Mouse (Mus musculus) urinary bladder, postnatal 36 days (tissue): Measurements from ENCODE around the gene Fblim1.

Source experiments
- DNase-seq, 2 experiments: peaks; one replicate each; pipeline ENCODE4 v3.0.0; 2022; ENCODE audit warnings: low spot score in 2 of 2, mixed read lengths in 1 of 2

Fblim1 gene

GRCm38 (mm10) chr4:141625774-141626550, 20.1 kb upstream of the Fblim1 start:
- DNase-seq, result no peak

- no peak for DNase-seq
These were observed 19.3 kb upstream of the Fblim1 start for GRCm38 (mm10) chr4:141624983-141625773.

DNA sequence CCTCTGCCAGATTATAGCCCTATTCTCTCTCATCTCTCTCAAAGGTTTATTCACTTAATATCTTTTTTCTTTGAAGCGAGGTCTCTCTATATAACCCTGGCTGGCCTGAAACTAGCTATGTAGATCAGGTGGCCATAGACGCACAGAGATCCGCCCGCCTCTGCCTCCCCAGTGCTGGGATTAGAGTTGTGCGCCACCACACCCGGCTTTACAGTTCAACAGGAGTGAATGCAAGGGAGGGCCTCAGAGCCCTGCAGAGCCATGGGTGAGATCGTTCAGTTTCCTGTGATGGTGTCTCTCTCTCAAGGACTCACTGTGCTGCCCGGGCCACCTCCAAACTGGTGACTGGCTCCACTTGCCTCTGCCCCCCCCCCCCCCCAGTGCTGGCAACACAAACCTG, 18.2 kb upstream of the Fblim1 start:
- no peak for DNase-seq

DNA sequence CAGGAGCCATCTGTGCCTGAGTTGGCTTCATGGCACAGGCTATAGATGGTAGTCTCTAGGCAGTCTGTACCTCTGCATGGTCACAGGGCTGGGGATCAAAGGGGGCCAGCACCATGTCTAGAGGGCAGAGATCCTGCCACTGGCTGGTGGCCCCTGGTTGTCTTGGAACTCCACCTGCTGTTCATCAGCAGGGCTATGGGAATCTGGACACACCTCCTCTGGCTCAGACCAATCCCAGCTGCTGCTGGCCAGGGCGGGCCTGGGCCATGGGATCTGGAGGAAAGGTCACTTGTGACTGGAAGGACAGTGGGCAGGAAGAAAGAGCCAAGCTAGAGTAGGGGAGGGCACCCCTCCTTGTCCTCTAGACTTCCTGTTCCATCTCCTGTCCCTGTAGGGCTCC, 17.8 kb upstream of the Fblim1 start, which contains the start of gene Slc25a34:
TSS of gene Slc25a34 (minus strand) at position 156 of the 400 bp plus-strand sequence.
- peak in 1 of 2 experiments; percentile 60 for DNase-seq

DNA sequence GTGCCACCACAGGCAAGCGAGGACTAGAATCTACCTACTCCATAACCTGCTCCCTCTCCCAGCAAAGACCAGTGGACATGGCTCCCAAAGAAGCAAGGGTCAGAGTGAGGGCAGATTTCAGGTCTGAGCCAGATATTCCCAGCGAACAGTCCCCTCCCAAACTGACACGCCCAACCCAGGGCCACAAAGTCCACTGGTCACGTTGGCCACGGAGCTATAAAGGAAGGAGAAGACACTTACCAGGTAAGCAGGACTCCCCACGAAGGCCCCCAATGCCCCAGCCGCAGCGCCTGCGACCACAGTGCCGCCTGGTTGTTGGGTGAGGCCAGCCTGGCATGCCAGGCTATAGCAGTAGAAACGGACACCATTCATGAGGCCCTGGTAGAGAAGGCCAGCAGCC, 17.1 kb upstream of the Fblim1 start:
- no peak for DNase-seq

DNA sequence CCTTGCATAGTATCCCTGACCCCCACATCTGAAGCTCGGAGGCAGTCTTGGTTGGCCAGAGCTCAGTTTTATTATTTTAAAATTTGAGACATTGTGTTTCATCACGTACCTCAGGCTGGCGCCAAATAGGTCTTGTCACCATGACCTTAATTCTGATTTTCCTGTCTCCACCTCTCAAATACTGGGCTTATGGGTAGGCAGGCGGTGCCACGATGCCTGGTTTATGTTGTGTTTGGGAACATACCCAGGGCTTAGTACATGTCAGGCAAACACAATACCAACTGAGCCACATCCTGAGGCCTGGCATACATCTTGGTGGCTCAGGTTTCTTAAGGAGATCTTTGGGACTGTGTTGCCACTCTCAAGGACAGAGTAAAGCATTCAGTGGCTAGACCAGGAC, 16.7 kb upstream of the Fblim1 start:
- DNase-seq, result no peak

- DNase-seq, result no peak
These were observed 16.2 kb upstream of the Fblim1 start for GRCm38 (mm10) chr4:141622091-141622490.

- DNase-seq, result no peak
These were observed 15.4 kb upstream of the Fblim1 start for GRCm38 (mm10) chr4:141621297-141621696.

DNA sequence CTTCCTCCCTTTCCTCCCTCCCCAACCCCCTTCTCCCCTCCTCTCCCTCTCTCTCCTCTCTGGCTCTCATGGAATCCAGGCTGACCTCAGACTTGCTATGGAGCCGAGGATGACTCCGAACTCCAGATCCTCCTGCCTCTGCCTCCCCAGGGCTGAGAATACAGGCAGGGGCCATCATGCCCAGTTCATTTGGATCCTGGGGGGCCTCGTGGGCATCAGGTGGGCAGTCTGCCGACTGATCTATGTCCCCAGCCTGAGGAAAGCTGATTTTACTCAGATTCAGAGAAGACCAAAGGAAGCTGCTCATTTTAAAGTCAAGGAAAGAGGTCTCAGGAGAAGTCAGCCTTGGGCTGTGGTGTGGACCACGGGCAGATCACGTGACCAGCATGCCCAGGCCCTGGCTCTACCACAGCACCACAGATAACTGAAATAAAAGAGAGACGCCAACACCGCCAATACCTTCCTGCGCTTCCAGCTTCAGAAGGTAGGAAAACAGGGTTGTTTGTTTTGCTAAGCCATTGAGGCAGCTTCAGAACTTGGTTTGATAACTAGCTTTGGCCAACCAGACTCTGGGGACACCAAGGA, 13.5 kb upstream of the Fblim1 start:
- DNase-seq, result no peak

DNA sequence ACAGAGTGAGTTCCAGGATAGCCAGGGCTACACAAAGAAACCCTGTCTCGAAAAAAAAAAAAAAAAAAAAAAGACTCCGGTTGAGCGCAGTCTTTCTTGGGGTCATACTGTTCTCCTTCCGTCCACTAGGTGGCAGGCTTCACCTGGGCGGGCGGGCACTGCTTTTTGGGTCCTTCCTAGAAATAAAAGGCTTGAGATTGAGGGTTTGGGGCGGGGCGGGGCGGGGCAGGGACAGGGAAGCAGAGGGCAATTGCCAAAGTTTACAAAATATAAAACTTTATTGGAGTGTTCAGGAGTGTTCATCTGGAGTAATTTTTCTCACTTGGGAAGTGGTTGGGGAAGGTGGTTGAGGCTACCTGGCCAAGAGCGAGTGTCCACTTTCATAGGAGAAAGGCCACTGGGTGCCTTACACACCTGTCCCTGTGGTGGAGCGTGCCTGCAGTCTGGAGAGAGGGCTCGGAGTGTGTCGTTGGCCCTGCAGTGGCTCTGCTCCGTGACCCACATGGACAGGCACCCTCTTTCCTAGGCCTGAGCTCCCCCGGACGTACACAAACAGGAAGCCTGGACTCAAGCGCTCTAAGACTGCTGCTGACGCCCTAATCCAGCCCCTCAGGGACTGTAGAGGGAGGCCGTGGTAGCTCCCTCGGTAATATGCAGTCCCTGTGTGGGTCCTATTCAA, 12.8 kb upstream of the Fblim1 start, which contains the start of gene Tmem82:
TSS of gene Tmem82 (minus strand) at position 69 of the 679 bp plus-strand sequence.
- DNase-seq, result peak in 1 of 2 experiments; percentile 62

DNA sequence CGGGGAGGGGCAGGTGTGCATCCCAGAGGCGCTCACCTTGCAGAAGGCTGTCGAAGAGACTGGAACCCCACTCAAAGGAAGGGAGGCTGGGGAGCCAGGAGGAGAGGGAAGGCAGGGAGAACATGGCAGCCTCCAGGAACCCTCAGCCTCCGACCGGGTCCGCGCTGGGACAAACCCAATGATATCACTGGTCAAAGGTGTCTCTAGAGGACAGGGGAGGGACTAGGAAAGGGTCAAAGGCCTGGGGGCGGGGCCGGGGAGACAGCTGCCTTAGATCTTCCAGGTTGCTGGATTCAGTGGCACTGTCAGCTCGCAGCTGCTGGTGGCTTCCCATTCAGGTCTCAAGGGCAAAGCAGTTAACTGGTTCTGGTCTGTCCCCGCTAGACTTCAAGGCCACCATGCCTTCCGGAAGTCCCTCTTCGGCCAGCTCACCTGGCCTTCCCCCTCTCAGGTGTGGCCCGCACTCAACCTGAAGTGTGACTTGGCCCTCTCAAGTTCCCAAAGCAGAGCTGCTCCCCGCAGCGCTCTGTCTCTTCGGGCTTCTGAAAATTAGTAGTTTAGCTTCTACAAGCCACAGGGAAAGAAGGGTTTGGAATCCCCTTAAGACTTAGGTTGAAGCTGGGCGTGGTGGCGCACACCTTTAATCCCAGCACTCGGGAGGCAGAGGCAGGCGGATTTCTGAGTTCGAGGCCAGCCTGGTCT, 12.1 kb upstream of the Fblim1 start:
- no peak for DNase-seq

DNA sequence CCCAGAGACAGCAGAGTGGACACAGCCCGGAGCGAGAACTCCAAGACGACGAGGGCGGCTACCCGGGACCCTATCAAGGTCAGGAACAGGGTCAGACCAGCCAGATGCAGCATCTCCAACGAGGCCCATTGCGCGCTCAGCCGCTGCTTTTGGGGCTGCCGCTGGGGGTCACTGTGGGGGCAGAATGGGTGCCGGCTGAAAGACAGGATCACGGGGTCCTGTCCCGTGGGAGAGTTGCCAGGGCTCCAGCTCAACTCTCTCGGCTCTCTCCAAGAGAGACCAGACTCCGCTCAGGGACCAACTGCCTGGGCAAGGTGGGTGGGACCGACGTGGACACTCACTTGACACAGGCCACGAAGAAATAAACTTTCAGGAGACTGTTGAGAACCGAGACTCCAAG, 11.4 kb upstream of the Fblim1 start:
- DNase-seq, result peak in 1 of 2 experiments; percentile 67

GRCm38 (mm10) chr4:141616811-141617210, 10.9 kb upstream of the Fblim1 start:
- no peak for DNase-seq

- no peak for DNase-seq
These were observed 9.1 kb upstream of the Fblim1 start for GRCm38 (mm10) chr4:141614946-141615345.

DNA sequence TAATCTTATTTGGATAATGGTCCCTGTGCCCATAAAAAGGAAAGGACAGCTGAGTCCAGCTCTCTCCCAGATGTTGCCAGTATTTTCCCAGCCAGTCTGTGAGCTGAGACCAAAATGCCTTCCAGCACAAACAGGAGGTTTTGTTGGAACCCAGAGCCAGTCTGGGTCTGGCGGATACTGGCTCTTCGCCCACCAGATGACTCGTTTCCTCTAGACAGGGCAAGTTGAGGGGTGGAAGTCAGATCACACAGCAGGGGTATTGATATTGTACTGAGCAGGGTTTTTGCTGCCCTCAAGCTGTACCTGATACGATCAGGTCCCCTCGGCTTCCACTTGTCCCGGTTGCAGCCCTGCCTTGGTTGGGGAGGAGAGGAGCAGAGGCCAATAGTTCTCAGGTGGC, 3.6 kb upstream of the Fblim1 start:
- no peak for DNase-seq

- no peak for DNase-seq
These were observed 475 bp downstream of the Fblim1 start for GRCm38 (mm10) chr4:141605421-141605820.

- DNase-seq, result peak in 1 of 2 experiments; percentile 42
These were observed 1.4 kb downstream of the Fblim1 start for GRCm38 (mm10) chr4:141604493-141604892.

GRCm38 (mm10) chr4:141603921-141604320, 2.0 kb downstream of the Fblim1 start:
- no peak for DNase-seq

DNA sequence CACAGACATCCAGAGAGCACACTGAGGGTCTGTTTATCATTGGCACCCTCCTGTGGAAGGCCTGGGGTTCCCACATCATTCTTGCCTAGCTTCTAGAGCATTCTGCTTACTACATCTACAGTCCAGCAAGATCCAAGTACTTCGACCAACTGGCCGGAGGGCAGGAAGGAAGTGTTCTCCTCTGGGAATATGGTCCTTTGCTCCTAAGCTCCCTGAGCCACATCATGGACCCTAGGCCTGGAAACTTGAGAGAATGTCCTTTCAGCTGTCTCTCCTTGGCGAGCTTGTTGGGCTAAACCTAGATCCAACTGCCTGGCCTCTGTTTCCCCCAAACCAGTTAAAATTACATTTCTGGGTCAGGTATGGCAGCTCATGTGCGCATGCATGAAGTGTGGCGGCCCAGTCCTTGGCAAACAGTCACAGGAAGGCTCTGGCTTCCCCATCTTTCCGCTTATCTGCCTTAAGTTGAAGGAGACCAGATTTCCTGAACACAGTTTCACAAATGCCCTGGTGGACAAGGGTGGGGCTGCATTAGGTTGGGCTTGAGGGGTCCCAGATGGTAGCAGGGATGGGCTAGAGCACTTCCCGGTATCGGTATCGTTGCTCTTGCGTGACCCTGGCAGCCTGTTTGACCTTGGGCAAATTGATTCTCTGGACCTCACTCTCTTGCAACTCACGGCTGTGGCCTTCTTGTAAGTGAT, 3.2 kb downstream of the Fblim1 start:
- no peak for DNase-seq

- DNase-seq, result no peak
These were observed 4.6 kb downstream of the Fblim1 start for GRCm38 (mm10) chr4:141601148-141601862.
